Mouse (Mus musculus): Measurements from ENCODE around the gene Myo16. TPM values are rescaled to one million over a fixed set of nuclear protein-coding genes. Genes with fewer than 3 reads are reported as not detected.

Gene Myo16
- polyA plus RNA-seq, 1 experiment from 2014 or later, result 7.2 TPM

- no peaks in the 10 kb centered on the region for H3K9me3 ChIP-seq (replicated peaks; ENCODE audit: control insufficient read depth, low read length, poor library complexity, severe bottlenecking)
- H3K4me2 ChIP-seq (ENCODE audit: low read length), result no peak overlapping the region
- no peak overlapping the region for H3K4me3 ChIP-seq (ENCODE audit: low read depth, low read length)
- H3K27me3 ChIP-seq (ENCODE audit: control insufficient read depth, insufficient read depth, low read depth, low read length), result no peaks in the 10 kb centered on the region
- 41% methylated on average over 1 of the region's 1 CpGs for WGBS
- ATAC-seq, result no peak
- peaks cover 15% of the 10 kb centered on the region for H3K4me1 ChIP-seq (ENCODE audit: control insufficient read depth, insufficient read depth, low read length)
- H3K36me3 ChIP-seq (ENCODE audit: control insufficient read depth, insufficient read depth, low read length), result no peaks in the 10 kb centered on the region
- no peak overlapping the region for H3K27ac ChIP-seq (ENCODE audit: low read length)
- H3K9ac ChIP-seq (ENCODE audit: low read depth, low read length), result no peak overlapping the region
Measured at GRCm38 (mm10) chr8:10304721-10305120, 151.0 kb downstream of the Myo16 start.

GRCm38 (mm10) chr8:10307345-10307744, 153.6 kb downstream of the Myo16 start:
- no peaks in the 10 kb centered on the region for H3K9me3 ChIP-seq (replicated peaks; ENCODE audit: control insufficient read depth, low read length, poor library complexity, severe bottlenecking)
- 87% methylated on average over 6 of the region's 6 CpGs for WGBS
- no peak overlapping the region for H3K27ac ChIP-seq (ENCODE audit: low read length)
- H3K4me1 ChIP-seq (ENCODE audit: control insufficient read depth, insufficient read depth, low read length), result peaks cover 15% of the 10 kb centered on the region
- H3K27me3 ChIP-seq (ENCODE audit: control insufficient read depth, insufficient read depth, low read depth, low read length), result no peaks in the 10 kb centered on the region
- H3K4me3 ChIP-seq (ENCODE audit: low read depth, low read length), result no peak overlapping the region
- H3K4me2 ChIP-seq (ENCODE audit: low read length), result no peak overlapping the region
- H3K36me3 ChIP-seq (ENCODE audit: control insufficient read depth, insufficient read depth, low read length), result no peaks in the 10 kb centered on the region
- no peak overlapping the region for H3K9ac ChIP-seq (ENCODE audit: low read depth, low read length)
- ATAC-seq, result no peak

GRCm38 (mm10) chr8:10307770-10308476, 154.2 kb downstream of the Myo16 start:
- no peak overlapping the region for H3K4me2 ChIP-seq (ENCODE audit: low read length)

DNA sequence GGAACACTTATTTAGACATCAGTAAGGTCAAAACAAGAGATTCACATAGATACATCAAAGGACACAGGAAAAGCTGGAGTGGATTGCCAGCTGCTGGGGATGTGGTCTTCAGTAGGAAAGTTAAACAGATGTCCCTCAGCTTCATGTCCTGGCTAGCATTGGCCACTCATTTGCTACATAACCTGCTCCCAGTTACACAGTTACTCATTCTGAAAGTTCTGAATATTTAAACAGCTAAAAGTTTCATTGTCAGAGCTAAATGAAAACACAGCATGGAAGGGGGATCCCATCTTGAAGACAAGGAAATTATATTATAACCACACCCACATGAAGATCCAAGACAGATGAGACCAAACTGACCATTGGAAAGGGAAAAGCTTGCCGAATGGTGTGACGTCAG, 156.8 kb downstream of the Myo16 start:
- Histone ChIP-seq H3K27ac (ENCODE audit: low read length) (no peak overlapping the region), H3K4me3 (ENCODE audit: low read depth, low read length) (no peak overlapping the region), H3K4me1 (ENCODE audit: control insufficient read depth, insufficient read depth, low read length) (peaks cover 9% of the 10 kb centered on the region), H3K4me2 (ENCODE audit: low read length) (no peak overlapping the region), H3K9ac (ENCODE audit: low read depth, low read length) (no peak overlapping the region), H3K9me3 (replicated peaks; ENCODE audit: control insufficient read depth, low read length, poor library complexity, severe bottlenecking) (no peaks in the 10 kb centered on the region), H3K36me3 (ENCODE audit: control insufficient read depth, insufficient read depth, low read length) (no peaks in the 10 kb centered on the region), H3K27me3 (ENCODE audit: control insufficient read depth, insufficient read depth, low read depth, low read length) (no peaks in the 10 kb centered on the region)
- ATAC-seq, result no peak
- WGBS, result 95% methylated on average over 2 of the region's 2 CpGs

More at GRCm38 (mm10) chr8:10307770-10308476, 154.2 kb downstream of the Myo16 start:
- ATAC-seq, result no peak
- H3K36me3 ChIP-seq (ENCODE audit: control insufficient read depth, insufficient read depth, low read length), result no peaks in the 10 kb centered on the region
- peaks cover 15% of the 10 kb centered on the region for H3K4me1 ChIP-seq (ENCODE audit: control insufficient read depth, insufficient read depth, low read length)
- H3K4me3 ChIP-seq (ENCODE audit: low read depth, low read length), result no peak overlapping the region
- no peak overlapping the region for H3K27ac ChIP-seq (ENCODE audit: low read length)
- 54% methylated on average over 12 of the region's 12 CpGs for WGBS
- H3K9me3 ChIP-seq (replicated peaks; ENCODE audit: control insufficient read depth, low read length, poor library complexity, severe bottlenecking), result no peaks in the 10 kb centered on the region
- no peak overlapping the region for H3K9ac ChIP-seq (ENCODE audit: low read depth, low read length)
- no peaks in the 10 kb centered on the region for H3K27me3 ChIP-seq (ENCODE audit: control insufficient read depth, insufficient read depth, low read depth, low read length)

DNA sequence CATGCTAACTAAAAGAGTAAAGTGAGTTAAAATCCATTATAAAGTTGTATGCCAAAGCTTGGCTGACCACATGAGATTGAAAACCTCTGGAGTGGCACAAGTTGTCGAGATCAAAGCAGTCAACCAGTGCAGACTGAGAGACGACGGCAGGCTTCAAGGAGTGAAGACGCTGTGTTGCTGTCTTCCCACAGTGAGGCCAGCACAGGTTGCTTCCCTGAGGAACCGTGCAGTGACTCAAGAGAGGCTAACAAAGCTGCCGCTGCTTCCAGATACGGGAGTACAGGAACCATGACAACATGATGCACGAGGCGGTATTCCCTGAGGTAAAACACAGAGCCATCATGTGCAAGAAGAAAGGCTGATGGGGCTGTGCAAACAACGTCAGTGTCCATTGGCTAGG, 158.6 kb downstream of the Myo16 start:
- H3K36me3 ChIP-seq (ENCODE audit: control insufficient read depth, insufficient read depth, low read length), result no peaks in the 10 kb centered on the region
- no peak for ATAC-seq

DNA sequence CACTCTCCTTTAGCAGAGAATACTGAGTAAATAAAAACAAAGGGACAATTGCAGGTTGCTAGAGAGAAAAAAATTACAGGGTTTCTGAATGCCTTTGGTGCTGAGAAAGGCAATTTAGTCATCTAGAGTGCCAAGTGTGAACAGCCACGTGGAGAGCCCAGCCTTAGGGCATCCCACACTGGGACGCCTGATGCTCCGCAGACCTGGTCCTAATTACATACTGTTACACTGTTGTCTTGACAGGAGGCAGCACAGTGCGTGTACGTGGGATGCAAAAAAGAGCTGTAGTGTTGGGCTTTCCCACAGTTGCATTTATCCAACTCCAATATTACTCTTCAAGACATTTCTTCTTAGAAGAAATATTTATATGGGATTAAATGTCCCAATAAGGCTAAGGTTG, 162.5 kb downstream of the Myo16 start:
- ATAC-seq, result no peak
- H3K4me1 ChIP-seq (ENCODE audit: control insufficient read depth, insufficient read depth, low read length), result no peaks in the 10 kb centered on the region
- WGBS, result 47% methylated on average over 5 of the region's 5 CpGs

More for the DNA sequence above, 158.6 kb downstream of the Myo16 start:
- Histone ChIP-seq H3K9ac (ENCODE audit: low read depth, low read length) (no peak overlapping the region), H3K27me3 (ENCODE audit: control insufficient read depth, insufficient read depth, low read depth, low read length) (no peaks in the 10 kb centered on the region), H3K4me3 (ENCODE audit: low read depth, low read length) (no peak overlapping the region), H3K4me1 (ENCODE audit: control insufficient read depth, insufficient read depth, low read length) (peaks cover 9% of the 10 kb centered on the region), H3K4me2 (ENCODE audit: low read length) (no peak overlapping the region), H3K27ac (ENCODE audit: low read length) (no peak overlapping the region), H3K9me3 (replicated peaks; ENCODE audit: control insufficient read depth, low read length, poor library complexity, severe bottlenecking) (no peaks in the 10 kb centered on the region)
- WGBS, result 64% methylated on average over 10 of the region's 10 CpGs

DNA sequence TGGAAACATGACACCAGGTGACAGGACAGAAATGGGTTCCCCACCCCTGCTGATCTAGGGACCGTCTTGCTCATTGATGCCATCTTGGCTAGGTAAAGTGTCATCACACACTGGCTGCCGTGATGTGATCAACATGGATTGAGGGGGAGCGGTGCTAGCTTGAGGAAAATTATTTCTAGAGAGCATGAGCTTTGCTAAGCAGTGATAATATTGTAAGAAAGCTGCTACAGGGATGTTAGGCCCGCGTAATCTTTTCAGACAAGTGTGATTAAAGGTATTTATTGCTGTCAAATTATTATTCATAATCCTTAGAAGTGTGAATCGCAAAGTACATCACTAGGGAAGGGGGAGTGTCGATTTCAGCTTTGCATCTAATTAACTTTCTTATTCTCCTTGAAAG, 164.4 kb downstream of the Myo16 start:
- peak; percentile 42; the same call in 1 of the 2 replicates for ATAC-seq

More for the DNA sequence above, 162.5 kb downstream of the Myo16 start:
- no peak overlapping the region for H3K9ac ChIP-seq (ENCODE audit: low read depth, low read length)
- H3K27ac ChIP-seq (ENCODE audit: low read length), result no peak overlapping the region
- no peaks in the 10 kb centered on the region for H3K27me3 ChIP-seq (ENCODE audit: control insufficient read depth, insufficient read depth, low read depth, low read length)
- no peak overlapping the region for H3K4me2 ChIP-seq (ENCODE audit: low read length)
- no peaks in the 10 kb centered on the region for H3K9me3 ChIP-seq (replicated peaks; ENCODE audit: control insufficient read depth, low read length, poor library complexity, severe bottlenecking)
- H3K4me3 ChIP-seq (ENCODE audit: low read depth, low read length), result no peak overlapping the region
- no peaks in the 10 kb centered on the region for H3K36me3 ChIP-seq (ENCODE audit: control insufficient read depth, insufficient read depth, low read length)

GRCm38 (mm10) chr8:10350451-10350850, 196.7 kb downstream of the Myo16 start:
- H3K27me3 ChIP-seq (ENCODE audit: control insufficient read depth, insufficient read depth, low read depth, low read length), result no peaks in the 10 kb centered on the region
- H3K36me3 ChIP-seq (ENCODE audit: control insufficient read depth, insufficient read depth, low read length), result no peaks in the 10 kb centered on the region
- H3K9ac ChIP-seq (ENCODE audit: low read depth, low read length), result no peak overlapping the region
- no peak overlapping the region for H3K27ac ChIP-seq (ENCODE audit: low read length)
- no peak for ATAC-seq
- no peaks in the 10 kb centered on the region for H3K4me1 ChIP-seq (ENCODE audit: control insufficient read depth, insufficient read depth, low read length)
- WGBS, result 87% methylated on average over 1 of the region's 1 CpGs
- H3K4me3 ChIP-seq (ENCODE audit: low read depth, low read length), result no peak overlapping the region
- no peak overlapping the region for H3K4me2 ChIP-seq (ENCODE audit: low read length)
- H3K9me3 ChIP-seq (replicated peaks; ENCODE audit: control insufficient read depth, low read length, poor library complexity, severe bottlenecking), result no peaks in the 10 kb centered on the region

More for the DNA sequence above, 164.4 kb downstream of the Myo16 start:
- Histone ChIP-seq H3K4me1 (ENCODE audit: control insufficient read depth, insufficient read depth, low read length) (no peaks in the 10 kb centered on the region), H3K9me3 (replicated peaks; ENCODE audit: control insufficient read depth, low read length, poor library complexity, severe bottlenecking) (no peaks in the 10 kb centered on the region), H3K4me3 (ENCODE audit: low read depth, low read length) (no peak overlapping the region), H3K27me3 (ENCODE audit: control insufficient read depth, insufficient read depth, low read depth, low read length) (no peaks in the 10 kb centered on the region), H3K36me3 (ENCODE audit: control insufficient read depth, insufficient read depth, low read length) (no peaks in the 10 kb centered on the region), H3K4me2 (ENCODE audit: low read length) (no peak overlapping the region), H3K9ac (ENCODE audit: low read depth, low read length) (no peak overlapping the region), H3K27ac (ENCODE audit: low read length) (no peak overlapping the region)
- 54% methylated on average over 7 of the region's 7 CpGs for WGBS

GRCm38 (mm10) chr8:10358711-10359110, 205.0 kb downstream of the Myo16 start:
- Histone ChIP-seq H3K36me3 (ENCODE audit: control insufficient read depth, insufficient read depth, low read length) (no peaks in the 10 kb centered on the region), H3K9me3 (replicated peaks; ENCODE audit: control insufficient read depth, low read length, poor library complexity, severe bottlenecking) (no peaks in the 10 kb centered on the region), H3K27me3 (ENCODE audit: control insufficient read depth, insufficient read depth, low read depth, low read length) (no peaks in the 10 kb centered on the region), H3K9ac (ENCODE audit: low read depth, low read length) (no peak overlapping the region), H3K4me2 (ENCODE audit: low read length) (no peak overlapping the region), H3K4me3 (ENCODE audit: low read depth, low read length) (no peak overlapping the region), H3K27ac (ENCODE audit: low read length) (no peak overlapping the region), H3K4me1 (ENCODE audit: control insufficient read depth, insufficient read depth, low read length) (peaks cover 2% of the 10 kb centered on the region)
- WGBS, result 82% methylated on average over 4 of the region's 4 CpGs
- ATAC-seq, result no peak; the same call in 1 of the 2 replicates

Data from midbrain, embryonic 16.5 days (tissue).